Mouse (Mus musculus): Measurements from ENCODE around the gene Gm10428.
A peak's percentile ranks its signal among the peaks of the same experiment; 100 is the strongest.
"Not testable (repeated sequence)": the region's sequence is repeated elsewhere in the genome, so short reads cannot be mapped to it uniquely, and the experiment has no call there.

Gene Gm10428

GRCm38 (mm10) chr11:62752780-62753179 is at the start of gene Gm10428:
TSS of gene Gm10428 (plus strand) at chr11:62753100.
- DNase-seq, result no peak

GRCm38 (mm10) chr11:62706141-62706540 is 46.8 kb upstream of the Gm10428 start:
- no peak for DNase-seq

DNA sequence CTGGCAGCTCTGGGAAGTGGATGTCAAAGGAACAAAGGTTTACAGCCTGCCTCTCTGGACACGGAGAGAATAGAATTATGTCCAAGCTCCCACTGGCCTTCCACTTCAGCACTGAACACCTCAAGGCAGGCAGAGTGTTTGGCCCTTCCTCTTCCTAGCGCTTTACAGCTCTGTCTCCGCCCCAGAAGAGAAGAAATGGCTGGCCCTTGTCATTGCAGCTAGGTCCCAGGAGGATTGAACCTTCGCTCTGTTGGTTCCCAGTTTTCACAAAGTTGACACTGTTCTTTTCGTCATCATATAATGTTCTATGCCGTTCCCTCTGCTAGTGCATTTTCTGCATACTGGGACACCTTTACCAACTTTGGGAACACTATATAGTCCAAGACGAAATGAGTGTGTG is 44.6 kb upstream of the Gm10428 start:
- DNase-seq, result no peak

DNA sequence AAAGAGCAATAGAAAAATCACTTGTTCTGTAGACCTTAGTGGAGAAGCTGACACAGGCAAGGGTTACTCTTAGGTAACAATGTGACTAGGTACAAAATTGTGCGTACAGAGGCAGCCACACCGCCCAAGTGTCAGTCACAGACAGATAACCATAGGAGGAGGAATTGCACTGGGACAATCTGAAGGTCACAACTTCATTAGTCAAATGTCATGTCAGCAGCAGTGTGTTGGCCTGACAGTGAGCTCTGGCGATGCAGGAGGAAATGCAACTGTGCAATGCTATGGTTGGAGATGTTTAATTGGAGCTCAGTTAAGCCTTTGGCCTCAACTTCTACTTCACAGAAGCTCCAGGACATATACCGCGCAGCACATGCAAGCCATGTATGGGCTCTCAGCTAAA is 42.2 kb upstream of the Gm10428 start:
- no peak for DNase-seq

DNA sequence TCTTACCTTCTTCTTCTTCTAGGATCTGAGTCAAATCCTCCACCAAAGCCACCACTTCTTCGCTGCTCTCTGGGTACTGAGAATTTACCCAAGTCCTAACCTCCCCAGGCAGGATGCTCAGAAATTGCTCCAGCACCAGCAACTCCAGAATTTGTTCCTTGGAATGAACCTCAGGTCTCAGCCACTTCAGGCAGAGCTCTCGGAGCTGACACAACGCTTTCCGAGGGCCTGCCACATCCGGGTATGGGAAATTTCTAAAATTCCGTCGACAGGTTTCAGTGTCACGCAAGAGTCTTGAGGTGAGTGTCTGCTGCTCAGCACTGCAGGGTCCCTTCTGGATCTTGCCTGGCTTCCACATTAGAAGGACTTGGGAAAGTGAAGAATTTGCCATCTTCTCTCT is 24.6 kb upstream of the Gm10428 start:
- no peak for DNase-seq

- DNase-seq, result peak; percentile 79
Observed at GRCm38 (mm10) chr11:62731311-62732021, 21.4 kb upstream of the Gm10428 start, which contains the start of gene Zfp287. TSS of gene Zfp287 (minus strand) at chr11:62731905.

DNA sequence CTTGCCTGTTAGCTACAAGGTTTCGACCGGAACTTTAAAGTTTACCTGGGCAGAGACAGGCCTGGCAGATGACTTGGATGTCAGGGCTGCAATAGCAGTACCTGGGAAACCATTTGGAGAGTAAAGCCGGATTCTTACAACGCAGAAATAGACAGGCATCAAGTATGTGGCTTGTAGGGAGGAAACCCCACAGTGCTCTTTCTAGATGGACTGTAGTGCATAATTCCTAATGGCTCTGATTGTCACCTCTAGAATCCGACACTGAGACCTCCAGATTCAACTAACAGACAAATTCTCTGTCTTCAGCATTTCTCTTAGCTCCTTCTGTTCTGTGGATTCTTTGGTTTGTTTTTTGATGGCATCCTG is 20.9 kb upstream of the Gm10428 start:
- DNase-seq, result no peak

DNA sequence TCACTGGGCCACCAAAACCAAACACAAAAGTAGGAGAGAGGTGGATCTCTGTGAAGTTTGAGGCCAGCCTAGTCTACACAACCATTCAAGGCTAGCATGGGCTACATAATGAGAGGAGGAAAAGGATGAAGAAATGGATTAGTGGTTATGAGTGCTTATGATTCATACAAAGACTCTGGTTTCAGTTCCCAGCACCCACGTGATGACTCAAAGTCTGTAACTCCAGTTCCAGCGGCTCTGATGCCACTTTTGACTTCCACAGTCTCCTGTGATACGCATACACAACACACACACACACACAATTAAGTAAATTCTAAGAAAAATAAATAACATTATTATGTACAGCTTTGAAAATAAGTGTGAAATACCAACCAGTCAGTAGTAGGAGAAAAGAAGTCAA is 20.2 kb upstream of the Gm10428 start:
- DNase-seq, result no peak

DNA sequence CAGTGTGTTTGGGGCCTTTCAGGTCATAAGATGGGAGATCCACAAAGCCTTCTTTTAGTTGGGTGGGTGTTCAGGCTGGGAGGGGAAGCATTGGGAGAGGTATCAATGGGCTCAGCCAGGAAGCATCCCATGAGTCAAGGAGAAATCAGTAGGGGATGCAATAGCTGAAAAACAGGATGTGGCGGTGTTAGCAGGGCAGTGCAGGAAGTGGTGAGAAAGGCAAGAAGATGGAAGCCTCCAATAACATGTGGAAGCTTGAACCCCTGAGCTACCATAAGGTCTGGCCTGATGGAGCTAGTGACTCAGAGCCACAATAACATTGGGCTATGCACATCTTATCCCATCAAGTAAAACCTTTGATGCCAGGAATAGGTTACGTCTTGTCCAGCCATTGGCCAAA is 11.7 kb upstream of the Gm10428 start:
- no peak for DNase-seq

DNA sequence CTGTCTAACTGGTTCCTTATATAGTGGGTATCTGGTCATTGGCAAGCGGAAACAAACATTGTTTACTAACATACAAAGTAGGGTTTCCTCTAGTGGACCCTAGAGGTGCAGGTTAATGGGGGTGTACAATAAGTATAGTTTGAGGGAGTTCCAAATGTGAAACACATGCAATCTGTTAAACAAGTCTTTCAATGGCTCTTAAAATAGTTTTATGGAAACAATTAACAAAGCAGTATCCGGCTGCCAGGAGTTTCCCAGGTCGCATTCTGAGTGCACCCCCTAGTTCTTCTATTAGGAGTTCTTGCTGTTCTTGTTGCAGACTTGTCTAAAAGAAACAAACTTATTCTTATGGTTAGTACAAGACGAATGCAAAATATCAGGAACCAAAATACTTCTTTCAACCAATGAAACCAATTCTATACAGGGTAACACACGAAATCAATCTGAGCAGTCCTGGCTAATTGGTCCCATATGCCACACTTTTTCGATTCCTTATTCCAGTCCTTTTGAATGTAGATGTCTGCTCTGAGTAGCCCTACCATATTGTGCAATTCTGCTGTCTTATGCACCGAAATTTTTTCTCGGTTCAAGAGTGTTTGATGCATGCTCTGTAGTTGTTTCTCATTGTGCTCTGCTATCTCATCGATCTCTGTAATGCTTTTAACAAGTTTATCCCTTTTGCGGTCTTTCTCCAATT is 10.5 kb upstream of the Gm10428 start:
- no peak for DNase-seq

DNA sequence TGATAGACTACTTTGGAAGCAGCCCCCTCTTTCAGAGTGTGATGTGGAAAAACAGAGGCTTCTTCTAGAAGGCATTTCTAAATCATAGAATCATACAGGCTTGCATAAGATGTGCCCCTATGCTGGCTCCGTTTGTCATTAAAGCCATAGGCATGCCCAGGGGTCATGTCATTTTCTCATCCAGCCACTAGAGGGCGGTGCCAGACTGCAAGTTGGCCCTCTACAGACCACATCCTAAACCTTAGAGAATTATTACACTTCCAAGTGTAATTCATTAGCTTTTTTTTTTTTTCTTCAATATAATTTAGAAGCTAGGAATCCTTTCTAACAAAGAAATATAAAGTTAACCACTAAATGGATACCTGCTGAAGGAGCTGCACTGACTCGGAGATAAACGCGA is 8.8 kb upstream of the Gm10428 start:
- peak; percentile 73 for DNase-seq

- DNase-seq, result peak; percentile 76
Observed at GRCm38 (mm10) chr11:62746001-62746533, 6.8 kb upstream of the Gm10428 start.

DNA sequence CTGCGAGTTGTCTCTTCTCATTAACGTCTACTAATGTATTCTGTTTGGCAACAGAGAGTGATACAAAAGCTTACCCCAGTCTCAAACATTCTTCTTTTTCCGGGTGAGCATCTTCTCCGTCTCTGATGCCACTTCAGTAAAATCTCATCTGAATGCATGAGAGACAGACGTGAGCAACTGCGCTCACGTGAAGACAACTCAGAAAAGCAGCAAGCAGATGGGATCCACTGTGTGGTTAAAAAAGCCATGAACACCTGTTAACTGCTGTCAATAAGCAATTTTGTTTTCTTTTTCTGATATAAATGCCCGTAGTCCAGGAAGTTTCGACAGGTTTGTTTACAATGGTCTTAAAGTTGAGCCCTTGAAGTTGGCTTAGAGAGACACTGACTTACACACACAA is 5.7 kb upstream of the Gm10428 start:
- DNase-seq, result no peak

GRCm38 (mm10) chr11:62748062-62748461 is 4.8 kb upstream of the Gm10428 start:
- DNase-seq, result no peak

GRCm38 (mm10) chr11:62749445-62749844 is 3.5 kb upstream of the Gm10428 start:
- DNase-seq, result not testable (repeated sequence)

- no peak for DNase-seq
Observed at GRCm38 (mm10) chr11:62752191-62752590, 709 bp upstream of the Gm10428 start.

- peak; percentile 90 for DNase-seq
Observed at GRCm38 (mm10) chr11:62756456-62757142, 3.7 kb downstream of the Gm10428 start.

- no peak for DNase-seq
Observed at GRCm38 (mm10) chr11:62757143-62757507, 4.2 kb downstream of the Gm10428 start.

GRCm38 (mm10) chr11:62757906-62758305 is 5.0 kb downstream of the Gm10428 start:
- DNase-seq, result no peak

DNA sequence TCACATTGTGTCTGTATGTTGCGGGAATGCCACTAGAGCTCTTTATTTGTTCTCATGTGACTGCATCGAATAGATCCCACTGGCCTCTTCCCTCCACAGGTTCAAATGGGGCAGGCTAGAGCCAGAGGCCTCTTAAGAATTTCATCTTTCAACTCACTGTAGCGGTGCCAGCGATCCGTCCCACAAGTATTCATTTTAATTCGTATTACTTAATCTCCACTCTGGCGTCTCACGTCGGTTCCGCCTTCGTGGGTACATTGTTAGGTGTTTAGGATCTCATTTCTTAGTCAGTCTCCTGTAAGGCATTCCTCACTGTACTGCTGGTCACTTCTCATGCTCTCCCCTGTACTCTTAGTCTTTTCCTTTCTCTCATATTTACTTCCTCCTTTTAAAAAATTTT is 5.6 kb downstream of the Gm10428 start:
- no peak for DNase-seq

GRCm38 (mm10) chr11:62760755-62761457 is 8.0 kb downstream of the Gm10428 start:
- DNase-seq, result no peak

DNA sequence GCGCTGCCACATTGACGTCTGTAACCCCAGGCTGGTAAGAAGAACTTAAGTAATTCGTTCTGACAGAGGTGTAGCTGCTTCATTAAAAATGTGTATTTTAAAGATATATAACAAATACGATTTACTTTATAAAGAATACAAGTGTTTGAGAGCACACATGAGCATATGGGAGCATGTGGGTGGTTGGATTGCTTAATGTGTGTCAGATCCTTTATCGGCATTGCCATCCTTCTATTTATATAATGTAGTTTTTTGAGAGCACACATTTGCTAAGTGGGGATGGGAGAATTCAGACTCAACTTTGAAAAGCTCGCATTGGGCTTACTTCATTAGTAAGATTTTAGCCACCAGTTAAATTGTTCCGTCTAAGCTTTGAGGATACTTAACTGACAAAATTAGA is 23.6 kb downstream of the Gm10428 start:
- no peak for DNase-seq

GRCm38 (mm10) chr11:62788935-62789616 is 36.2 kb downstream of the Gm10428 start, which contains the start of gene Zfp286:
TSS of gene Zfp286 (minus strand) at chr11:62789462.
- peak; percentile 92 for DNase-seq
